Mouse (Mus musculus) lung, embryonic 15.5 days (tissue): ENCODE results near the gene Bola1. TPM values are rescaled to one million over a fixed set of nuclear protein-coding genes. Genes with fewer than 3 reads are reported as not detected.
"Not testable (repeated sequence)": the region's sequence is repeated elsewhere in the genome, so short reads cannot be mapped to it uniquely, and the experiment has no call there.

Experiments used
- ATAC-seq: fragments of 200-750 bp; cut with Nextera tagmentation; 2 replicates; pipeline ENCODE4 v1.8.0; 2017; ENCODE audit warnings: moderate number of reproducible peaks, borderline replicate concordance; ENCODE audit not compliant: low FRiP score, low TSS enrichment; ENCODE audit errors: extremely low read depth
- H3K27ac ChIP-seq: fragments of 300-500 bp; sonication (generic); 2 replicates; pipeline ENCODE4 v1.5.1; 2015; ENCODE audit warnings: moderate library complexity, mild to moderate bottlenecking, inconsistent platforms
- H3K27me3 ChIP-seq: fragments of 300-500 bp; sonication (generic); 2 replicates; pipeline ENCODE4 v1.6.1; 2015; ENCODE audit warnings: inconsistent platforms
- H3K36me3 ChIP-seq: fragments of 300-500 bp; sonication (generic); 2 replicates; pipeline ENCODE4 v1.6.1; 2015; ENCODE audit warnings: inconsistent platforms
- H3K4me1 ChIP-seq: fragments of 300-500 bp; sonication (generic); 2 replicates; pipeline ENCODE4 v1.6.1; 2015; ENCODE audit warnings: inconsistent platforms
- H3K4me2 ChIP-seq: fragments of 300-500 bp; sonication (generic); 2 replicates; pipeline ENCODE4 v1.6.1; 2015; ENCODE audit warnings: inconsistent platforms, mild to moderate bottlenecking, moderate library complexity
- H3K4me3 ChIP-seq: fragments of 300-500 bp; sonication (generic); 2 replicates; pipeline ENCODE4 v1.5.1; 2015; ENCODE audit warnings: mild to moderate bottlenecking, inconsistent platforms
- H3K9ac ChIP-seq: fragments of 300-500 bp; sonication (generic); 2 replicates; pipeline ENCODE4 v1.6.1; 2015; ENCODE audit warnings: inconsistent platforms
- H3K9me3 ChIP-seq: fragments of 300-500 bp; sonication (generic); 2 replicates; pipeline ENCODE4 v1.6.1; 2016; ENCODE audit warnings: inconsistent platforms
- WGBS: fragments of 180-500 bp; shearing (Covaris S2); methylation state at CpG from one replicate; pipeline ENCODE4 v1.1.7; 2015; 5-methylcytosine and 5-hydroxymethylcytosine counted together
- polyA plus RNA-seq: library from polyadenylated mRNA; unstranded; fragments of >200 nt; fragmentation: Nextera tagmentation; extraction: Ambion mirVana; gene quantifications from 2 replicates; pipeline ENCODE4 v1.2.1, GENCODE M21; 2015

Gene Bola1
- 56.8 and 64.4 TPM in 2 replicates for polyA plus RNA-seq

DNA sequence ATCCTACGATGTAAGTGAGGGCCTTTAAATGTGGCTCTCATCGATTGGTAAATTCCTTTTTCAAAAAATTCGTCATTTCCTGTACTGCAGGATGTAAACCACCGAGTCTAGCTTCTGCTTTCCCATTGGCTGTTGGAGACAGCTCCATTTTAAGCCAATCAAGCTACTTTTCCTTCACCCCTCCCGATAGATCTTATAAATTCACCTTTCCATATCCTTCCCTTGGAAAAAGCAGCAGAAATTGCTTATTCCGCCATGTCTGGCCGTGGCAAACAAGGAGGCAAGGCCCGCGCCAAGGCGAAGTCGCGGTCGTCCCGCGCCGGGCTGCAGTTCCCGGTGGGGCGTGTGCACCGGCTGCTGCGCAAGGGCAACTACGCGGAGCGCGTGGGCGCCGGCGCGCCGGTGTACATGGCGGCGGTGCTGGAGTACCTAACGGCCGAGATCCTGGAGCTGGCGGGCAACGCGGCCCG is at the start of gene Bola1, which contains the start of gene Hist2h2ab:
Gene Bola1, minus strand, starts transcription at position 49 of the 470 bp plus-strand sequence.
Gene Hist2h2ab, plus strand, starts transcription at position 205 of the 470 bp plus-strand sequence.
- ATAC-seq, result peak; percentile 83
- Histone ChIP-seq H3K27ac (peak within 1 kb of the TSS; percentile 97), H3K9me3 (no peaks in the 10 kb centered on the region), H3K4me1 (peaks cover 27% of the 10 kb centered on the region), H3K27me3 (no peaks in the 10 kb centered on the region), H3K9ac (peak within 1 kb of the TSS; percentile 90), H3K4me3 (peak within 1 kb of the TSS; percentile 55), H3K4me2 (peak within 1 kb of the TSS; percentile 89), H3K36me3 (no peaks in the 10 kb centered on the region)
- under 1% methylated on average over 37 of the region's 37 CpGs for WGBS

DNA sequence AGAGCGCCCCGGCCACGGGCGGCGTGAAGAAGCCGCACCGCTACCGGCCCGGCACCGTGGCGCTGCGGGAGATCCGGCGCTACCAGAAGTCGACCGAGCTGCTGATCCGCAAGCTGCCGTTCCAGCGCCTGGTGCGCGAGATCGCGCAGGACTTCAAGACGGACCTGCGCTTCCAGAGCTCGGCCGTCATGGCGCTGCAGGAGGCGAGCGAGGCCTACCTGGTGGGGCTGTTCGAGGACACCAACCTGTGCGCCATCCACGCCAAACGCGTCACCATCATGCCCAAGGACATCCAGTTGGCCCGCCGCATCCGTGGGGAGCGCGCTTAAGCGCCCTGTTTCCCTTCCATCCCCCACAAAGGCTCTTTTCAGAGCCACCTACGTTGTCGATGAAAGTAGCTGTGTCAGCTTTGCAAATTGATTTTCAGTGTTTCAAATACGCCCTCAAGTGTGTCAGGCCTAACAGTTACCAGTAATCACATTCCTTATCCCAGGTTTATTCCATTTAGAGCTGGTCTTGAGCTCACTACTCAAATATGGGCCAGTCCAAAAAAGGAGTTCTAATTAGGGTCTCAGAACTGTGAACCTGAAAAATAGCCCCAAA is 49.4 kb upstream of the Bola1 start:
- H3K4me1 ChIP-seq, result peaks cover 21% of the 10 kb centered on the region
- WGBS, result 0% methylated on average over 19 of the region's 44 CpGs
- H3K4me3 ChIP-seq, result peak overlapping the region; percentile 44
- not testable (repeated sequence) for H3K27me3 ChIP-seq, H3K9me3 ChIP-seq, H3K36me3 ChIP-seq
- peak overlapping the region; percentile 88 for H3K4me2 ChIP-seq
- H3K27ac ChIP-seq, result peak overlapping the region; percentile 98
- H3K9ac ChIP-seq, result peak overlapping the region; percentile 68
- ATAC-seq, result peak; percentile 25

DNA sequence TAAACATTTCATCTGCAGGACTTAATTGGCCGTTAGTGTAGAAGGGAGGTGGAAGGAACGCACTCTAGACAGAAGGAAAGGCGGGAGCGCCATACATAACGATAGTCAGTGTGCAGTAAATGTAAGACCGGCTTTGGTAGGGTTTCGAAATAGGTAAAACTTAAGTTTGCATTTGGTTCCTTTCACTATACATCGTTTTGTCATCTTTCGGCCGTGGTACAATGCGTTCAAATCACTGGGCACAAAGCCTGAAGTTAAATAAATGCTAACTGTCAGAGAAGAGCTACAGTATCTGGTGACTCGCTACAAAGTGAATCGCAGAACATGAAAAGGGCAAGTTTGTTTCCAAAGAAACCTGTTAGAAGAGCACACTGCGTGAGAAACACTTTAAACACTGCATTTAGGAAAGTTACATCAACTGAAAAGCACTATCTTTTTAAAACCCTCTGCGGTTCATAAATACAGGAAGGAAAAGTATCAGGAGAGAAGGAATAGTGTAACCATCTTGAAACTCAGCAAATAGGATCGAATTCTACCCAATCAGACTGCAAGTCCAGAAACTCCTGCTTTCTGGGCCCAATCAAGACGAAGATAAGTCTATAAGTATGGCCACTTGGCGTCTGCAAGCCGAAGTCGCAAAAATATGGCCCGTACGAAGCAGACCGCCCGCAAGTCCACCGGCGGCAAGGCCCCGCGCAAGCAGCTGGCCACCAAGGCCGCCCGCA is 48.7 kb upstream of the Bola1 start, which contains the start of gene Hist2h3b:
Gene Hist2h3b, plus strand, starts transcription at position 604 of the 725 bp plus-strand sequence.
- peak; percentile 79 for ATAC-seq
- Histone ChIP-seq H3K4me2 (peak within 1 kb of the TSS; percentile 88), H3K36me3 (no peaks in the 10 kb centered on the region), H3K27ac (peak within 1 kb of the TSS; percentile 98), H3K27me3 (no peaks in the 10 kb centered on the region), H3K9ac (peak within 1 kb of the TSS; percentile 68), H3K4me3 (peak within 1 kb of the TSS; percentile 52), H3K4me1 (peaks cover 21% of the 10 kb centered on the region), H3K9me3 (no peaks in the 10 kb centered on the region)
- WGBS, result 11% methylated on average over 30 of the region's 30 CpGs

DNA sequence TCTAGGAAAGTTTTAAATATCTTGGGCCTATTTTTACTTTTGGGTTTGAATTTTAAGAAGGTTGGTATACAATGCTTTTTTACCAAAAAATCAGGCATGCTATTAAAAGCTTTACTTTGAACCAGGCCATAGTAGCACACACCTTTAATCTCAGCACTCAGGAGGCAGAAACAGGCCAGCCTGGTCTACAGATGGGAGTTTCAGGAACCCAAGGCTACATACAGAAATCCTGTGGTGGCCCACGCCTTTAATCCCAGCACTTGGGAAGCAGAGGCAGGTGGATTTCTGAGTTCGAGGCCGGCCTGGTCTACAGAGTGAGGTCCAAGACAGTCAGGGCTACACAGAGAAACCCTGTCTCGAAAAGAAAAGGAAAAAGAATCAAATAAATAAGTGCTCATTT is 48.0 kb upstream of the Bola1 start:
- peaks cover 21% of the 10 kb centered on the region for H3K4me1 ChIP-seq
- 67% methylated on average over 4 of the region's 4 CpGs for WGBS
- H3K36me3 ChIP-seq, result no peaks in the 10 kb centered on the region
- peak overlapping the region; percentile 40; the same call in 1 of the 2 replicates for H3K4me3 ChIP-seq
- no peaks in the 10 kb centered on the region for H3K27me3 ChIP-seq
- H3K4me2 ChIP-seq, result peak overlapping the region; percentile 53
- no peak for ATAC-seq
- H3K9me3 ChIP-seq, result no peaks in the 10 kb centered on the region
- peak overlapping the region; percentile 95 for H3K27ac ChIP-seq
- H3K9ac ChIP-seq, result 0 out of 2 replicates have a peak overlapping the region, but pooled peaks have one; percentile 17

DNA sequence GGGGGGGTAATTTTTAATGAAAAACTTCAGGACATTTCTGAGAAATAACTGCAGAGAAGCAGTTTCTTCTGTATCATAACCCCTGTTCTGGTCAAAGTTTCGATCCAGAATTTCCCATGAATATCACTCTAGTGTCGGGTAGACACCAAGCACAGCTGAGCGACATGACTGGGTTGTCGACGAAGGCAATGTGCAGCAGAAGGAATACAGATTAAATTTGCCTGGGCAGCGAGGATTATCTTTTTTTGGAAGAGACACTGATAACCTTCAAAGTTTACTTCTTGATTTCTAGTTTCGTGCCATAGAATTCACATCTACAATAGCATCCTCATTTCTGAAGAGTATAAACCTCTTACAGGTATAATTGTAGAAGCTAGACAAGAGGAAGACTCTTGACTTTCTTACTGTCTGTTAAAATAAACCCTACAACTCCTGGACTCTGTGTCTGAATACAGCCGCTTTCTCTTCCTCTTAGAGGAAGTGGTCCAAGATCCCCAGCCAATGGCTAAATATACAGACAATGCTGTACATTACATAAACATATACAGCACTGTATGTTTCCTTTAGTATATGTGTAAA is 46.7 kb upstream of the Bola1 start:
- Histone ChIP-seq H3K4me1 (peaks cover 29% of the 10 kb centered on the region), H3K27me3 (no peaks in the 10 kb centered on the region), H3K4me2 (no peak overlapping the region), H3K9ac (no peak overlapping the region), H3K4me3 (no peak overlapping the region), H3K36me3 (no peaks in the 10 kb centered on the region), H3K9me3 (no peaks in the 10 kb centered on the region), H3K27ac (peak overlapping the region; percentile 19; the same call in 1 of the 2 replicates)
- ATAC-seq, result no peak
- WGBS, result 81% methylated on average over 8 of the region's 8 CpGs

DNA sequence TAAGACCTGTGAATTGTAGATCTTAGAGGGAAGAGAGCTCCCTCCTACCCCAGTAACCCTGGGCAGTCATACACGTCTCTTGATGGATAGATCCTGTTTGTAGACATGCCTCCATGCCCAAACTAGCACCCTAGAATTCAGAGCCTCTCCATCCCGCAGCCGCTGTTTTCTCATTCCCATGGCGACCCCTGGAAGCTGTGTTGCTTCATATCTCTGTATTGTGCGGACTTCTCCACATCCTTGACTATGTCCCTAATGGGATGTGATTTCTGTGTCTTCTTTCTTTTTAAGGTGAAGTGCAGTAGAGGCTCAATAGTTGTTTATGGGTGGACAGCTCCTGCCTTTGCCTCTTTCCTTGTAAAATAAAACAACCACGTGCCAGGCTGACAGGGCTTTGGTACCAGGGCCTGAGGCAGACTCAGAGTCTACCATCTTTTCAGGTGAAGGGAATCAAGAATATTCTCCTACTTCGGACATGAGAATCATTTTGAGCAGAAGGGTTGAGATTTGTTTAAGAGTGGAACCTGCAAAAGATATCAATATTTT is 45.0 kb upstream of the Bola1 start:
- H3K4me3 ChIP-seq, result peak overlapping the region; percentile 53; the same call in 1 of the 2 replicates
- H3K4me1 ChIP-seq, result peaks cover 29% of the 10 kb centered on the region
- H3K27ac ChIP-seq, result peak overlapping the region; percentile 98
- peak overlapping the region; percentile 75 for H3K4me2 ChIP-seq
- ATAC-seq, result no peak
- 61% methylated on average over 7 of the region's 7 CpGs for WGBS
- H3K36me3 ChIP-seq, result no peaks in the 10 kb centered on the region
- peak overlapping the region; percentile 68; the same call in 1 of the 2 replicates for H3K9ac ChIP-seq
- H3K27me3 ChIP-seq, result peaks cover 5% of the 10 kb centered on the region; the same call in 1 of the 2 replicates
- H3K9me3 ChIP-seq, result no peaks in the 10 kb centered on the region

DNA sequence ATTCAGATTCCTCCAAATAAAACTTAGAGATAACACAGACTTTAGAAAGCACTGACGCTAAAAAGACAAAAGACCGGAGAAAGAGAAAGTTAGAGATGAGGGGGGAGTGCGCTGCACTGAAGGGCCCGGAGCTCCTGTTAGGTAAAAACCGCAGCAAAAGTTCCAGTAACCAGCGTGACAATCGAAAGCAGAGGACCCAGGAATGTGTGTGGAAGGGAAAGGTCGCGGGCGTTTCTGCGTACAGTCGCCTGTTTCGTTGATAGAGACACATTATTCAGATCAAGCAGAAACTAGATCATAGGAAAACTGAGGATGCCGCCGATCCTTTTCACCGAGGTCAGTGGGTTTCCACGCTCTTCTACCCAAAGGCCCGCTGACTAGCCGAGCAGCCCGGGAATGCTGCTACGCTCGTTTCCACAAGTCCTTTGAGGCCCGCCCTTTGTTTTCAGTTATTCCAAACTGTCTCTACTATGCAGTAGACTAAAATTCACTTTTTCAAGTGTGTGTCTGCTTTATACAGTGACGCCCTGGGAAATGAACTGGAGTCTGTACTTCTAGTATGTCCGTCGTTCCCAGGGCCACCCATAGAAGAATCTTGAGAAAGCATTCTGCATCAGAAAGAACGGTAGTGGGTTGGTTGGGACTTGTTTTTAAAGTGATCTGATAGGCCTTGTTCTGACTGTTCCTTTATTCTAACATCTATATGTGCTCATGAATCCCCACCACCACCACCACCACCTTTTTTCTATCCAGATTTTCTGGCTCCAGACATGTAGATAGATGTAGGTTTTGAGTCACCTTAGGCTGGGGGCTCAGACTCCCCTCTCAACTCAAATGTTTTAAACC is 44.3 kb upstream of the Bola1 start:
- 6% methylated on average over 27 of the region's 27 CpGs for whole genome bisulfite sequencing
- ATAC-seq, result peak; percentile 25; the same call in 1 of the 2 replicates
- Histone ChIP-seq H3K36me3 (no peaks in the 10 kb centered on the region), H3K4me3 (peak overlapping the region; percentile 53), H3K27ac (peak overlapping the region; percentile 98), H3K27me3 (peaks cover 7% of the 10 kb centered on the region), H3K4me2 (peak overlapping the region; percentile 75), H3K9ac (peak overlapping the region; percentile 68), H3K4me1 (peaks cover 29% of the 10 kb centered on the region), H3K9me3 (no peaks in the 10 kb centered on the region)

DNA sequence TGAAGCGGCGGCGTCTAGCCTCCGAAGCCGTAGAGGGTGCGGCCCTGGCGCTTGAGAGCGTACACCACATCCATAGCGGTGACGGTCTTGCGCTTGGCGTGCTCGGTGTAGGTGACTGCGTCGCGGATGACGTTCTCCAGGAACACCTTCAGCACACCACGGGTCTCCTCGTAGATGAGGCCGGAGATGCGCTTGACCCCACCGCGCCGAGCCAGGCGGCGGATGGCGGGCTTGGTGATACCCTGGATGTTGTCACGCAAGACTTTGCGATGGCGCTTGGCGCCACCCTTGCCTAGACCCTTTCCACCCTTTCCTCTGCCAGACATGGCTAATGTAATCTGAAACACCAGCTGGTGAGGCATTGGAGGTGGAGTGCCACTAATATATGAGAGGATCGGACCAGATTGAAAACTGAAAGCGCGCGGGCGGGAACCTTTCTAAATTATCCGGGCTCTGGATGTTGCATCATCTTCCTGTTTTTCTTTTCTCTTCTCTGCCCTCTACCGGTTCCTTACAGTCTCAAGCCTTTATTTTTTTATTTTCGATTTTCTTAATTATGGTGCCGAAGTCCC is 43.6 kb upstream of the Bola1 start, which contains the start of gene Hist2h4:
Gene Hist2h4, minus strand, starts transcription at position 333 of the 572 bp plus-strand sequence.
- H3K9me3 ChIP-seq, result no peaks in the 10 kb centered on the region
- WGBS, result under 1% methylated on average over 40 of the region's 40 CpGs
- H3K27me3 ChIP-seq, result peaks cover 11% of the 10 kb centered on the region
- peak within 1 kb of the TSS; percentile 75 for H3K4me2 ChIP-seq
- peaks cover 29% of the 10 kb centered on the region for H3K4me1 ChIP-seq
- peak within 1 kb of the TSS; percentile 53 for H3K4me3 ChIP-seq
- peak within 1 kb of the TSS; percentile 98 for H3K27ac ChIP-seq
- H3K36me3 ChIP-seq, result no peaks in the 10 kb centered on the region
- ATAC-seq, result peak; percentile 87
- H3K9ac ChIP-seq, result peak within 1 kb of the TSS; percentile 68

DNA sequence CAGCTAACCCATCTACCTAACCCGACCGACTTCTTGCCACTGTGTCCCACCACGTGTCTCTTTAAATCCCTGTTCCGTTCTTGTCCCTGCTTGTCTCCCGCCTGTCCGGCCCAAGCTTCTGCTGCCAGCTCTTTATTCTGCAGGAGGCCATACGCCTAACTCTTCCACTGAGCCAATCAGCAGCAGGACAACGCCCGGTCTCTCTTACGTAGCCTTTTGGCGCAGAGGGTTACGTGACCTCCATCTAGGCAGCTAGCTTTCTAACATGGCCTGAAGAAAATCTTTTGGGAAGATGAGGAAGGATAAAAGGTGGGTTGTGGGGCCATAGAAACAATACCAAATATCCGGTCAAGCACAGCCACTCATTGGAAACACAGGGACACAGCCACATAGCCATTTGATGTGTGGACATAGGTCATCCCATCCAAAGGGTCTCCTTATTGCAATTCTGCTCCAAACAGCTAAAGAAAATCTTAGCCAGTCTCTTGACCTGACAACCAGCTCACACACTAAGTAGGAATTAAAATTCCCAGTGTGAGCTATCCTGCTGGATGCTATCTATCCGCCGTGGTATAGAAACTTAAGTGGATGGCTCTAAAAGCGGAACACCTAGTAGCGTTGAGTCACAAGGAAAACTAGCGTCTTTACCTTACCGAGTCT is 42.8 kb upstream of the Bola1 start:
- peak overlapping the region; percentile 68 for H3K9ac ChIP-seq
- H3K9me3 ChIP-seq, result no peaks in the 10 kb centered on the region
- WGBS, result under 1% methylated on average over 19 of the region's 19 CpGs
- peak overlapping the region; percentile 53 for H3K4me3 ChIP-seq
- peak overlapping the region; percentile 98 for H3K27ac ChIP-seq
- peaks cover 23% of the 10 kb centered on the region for H3K4me1 ChIP-seq
- peak overlapping the region; percentile 75 for H3K4me2 ChIP-seq
- H3K27me3 ChIP-seq, result peaks cover 11% of the 10 kb centered on the region
- peak; percentile 84 for ATAC-seq
- H3K36me3 ChIP-seq, result no peaks in the 10 kb centered on the region

DNA sequence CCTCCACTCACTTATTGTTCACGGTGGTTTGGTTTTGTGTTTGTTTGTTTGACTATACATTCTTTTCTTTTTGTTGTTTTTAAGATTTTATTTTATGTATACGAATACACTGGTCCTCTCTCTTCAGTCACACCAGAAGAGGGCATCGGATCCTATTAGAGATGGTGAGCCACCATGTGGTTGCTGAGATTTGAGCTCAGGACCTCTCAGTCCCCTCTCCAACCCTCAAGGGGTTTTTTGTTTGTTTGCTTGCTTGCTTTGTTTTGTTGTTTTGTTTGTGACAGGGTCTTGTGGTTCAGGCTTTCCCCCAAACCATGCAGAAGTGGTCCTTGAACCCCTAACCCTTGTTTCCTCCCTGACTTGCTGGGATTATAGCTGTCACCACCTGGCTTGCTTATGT is 42.1 kb upstream of the Bola1 start:
- no peaks in the 10 kb centered on the region for H3K36me3 ChIP-seq
- no peak for ATAC-seq
- H3K27me3 ChIP-seq, result peaks cover 11% of the 10 kb centered on the region
- 49% methylated on average over 3 of the region's 3 CpGs for WGBS
- no peaks in the 10 kb centered on the region for H3K9me3 ChIP-seq
- peak overlapping the region; percentile 98 for H3K27ac ChIP-seq
- H3K4me1 ChIP-seq, result peaks cover 20% of the 10 kb centered on the region
- peak overlapping the region; percentile 53 for H3K4me3 ChIP-seq
- 0 out of 2 replicates have a peak overlapping the region, but pooled peaks have one; percentile 68 for H3K9ac ChIP-seq
- H3K4me2 ChIP-seq, result peak overlapping the region; percentile 75
